Mouse (Mus musculus) T-helper 1 cell (primary cell): Measurements from ENCODE around the gene Pld6.

Experiments used
- in situ Hi-C: fragments of 300-600 bp; cut with MboI, MseI; formaldehyde crosslinking; loops from one replicate; pipeline ENCODE4 v1.15.1; 2025; ENCODE audit warnings: high pct_unique_total_duplicates

Pld6 gene

GRCm38 (mm10) chr11:59786444-59787198, 824 bp downstream of the Pld6 start:
- in situ Hi-C loops: no loop called here

- in situ Hi-C loops: no loop called here
Observed at GRCm38 (mm10) chr11:59783591-59783990, 3.9 kb downstream of the Pld6 start.

- in situ Hi-C loops: no loop called here
Observed at GRCm38 (mm10) chr11:59782091-59782590, 5.3 kb downstream of the Pld6 start.

GRCm38 (mm10) chr11:59780241-59780640, 7.2 kb downstream of the Pld6 start:
- in situ Hi-C loops: no loop called here

GRCm38 (mm10) chr11:59779406-59779805, 8.0 kb downstream of the Pld6 start:
- in situ Hi-C loops: no loop called here

GRCm38 (mm10) chr11:59778874-59779223, 8.6 kb downstream of the Pld6 start:
- in situ Hi-C loops: no loop called here

- in situ Hi-C loops: no loop called here
Observed at GRCm38 (mm10) chr11:59778181-59778873, 9.1 kb downstream of the Pld6 start.

- in situ Hi-C loops: no loop called here
Observed at GRCm38 (mm10) chr11:59777259-59777658, 10.2 kb downstream of the Pld6 start.

GRCm38 (mm10) chr11:59775435-59776148, 11.9 kb downstream of the Pld6 start:
- in situ Hi-C loops: no loop called here

GRCm38 (mm10) chr11:59774522-59774921, 12.9 kb downstream of the Pld6 start:
- in situ Hi-C loops: no loop called here

- in situ Hi-C loops: no loop called here
Observed at GRCm38 (mm10) chr11:59772902-59773301, 14.5 kb downstream of the Pld6 start.

- in situ Hi-C loops: no loop called here
Observed at GRCm38 (mm10) chr11:59772291-59772690, 15.2 kb downstream of the Pld6 start.

GRCm38 (mm10) chr11:59770753-59771152, 16.7 kb downstream of the Pld6 start:
- in situ Hi-C loops: no loop called here

GRCm38 (mm10) chr11:59769738-59770137, 17.7 kb downstream of the Pld6 start:
- in situ Hi-C loops: no loop called here

GRCm38 (mm10) chr11:59769307-59769706, 18.1 kb downstream of the Pld6 start:
- in situ Hi-C loops: no loop called here

- in situ Hi-C loops: no loop called here
Observed at GRCm38 (mm10) chr11:59760796-59761195, 26.6 kb downstream of the Pld6 start.

- in situ Hi-C loops: no loop called here
Observed at GRCm38 (mm10) chr11:59759626-59760025, 27.8 kb downstream of the Pld6 start.

- in situ Hi-C loops: no loop called here
Observed at GRCm38 (mm10) chr11:59759178-59759577, 28.3 kb downstream of the Pld6 start.

- in situ Hi-C loops: no loop called here
Observed at GRCm38 (mm10) chr11:59758191-59758985, 29.1 kb downstream of the Pld6 start.

- in situ Hi-C loops: no loop called here
Observed at GRCm38 (mm10) chr11:59756351-59756750, 31.1 kb downstream of the Pld6 start.

GRCm38 (mm10) chr11:59754504-59754903, 32.9 kb downstream of the Pld6 start:
- in situ Hi-C loops: no loop called here

- in situ Hi-C loops: no loop called here
Observed at GRCm38 (mm10) chr11:59749050-59749449, 38.4 kb downstream of the Pld6 start.
